Mouse (Mus musculus): ENCODE results near the gene Nploc4. TPM values are rescaled to one million over a fixed set of nuclear protein-coding genes. Genes with fewer than 3 reads are reported as not detected.

Gene Nploc4
- polyA plus RNA-seq, 1 experiment from 2014 or later: 28.1 TPM

DNA sequence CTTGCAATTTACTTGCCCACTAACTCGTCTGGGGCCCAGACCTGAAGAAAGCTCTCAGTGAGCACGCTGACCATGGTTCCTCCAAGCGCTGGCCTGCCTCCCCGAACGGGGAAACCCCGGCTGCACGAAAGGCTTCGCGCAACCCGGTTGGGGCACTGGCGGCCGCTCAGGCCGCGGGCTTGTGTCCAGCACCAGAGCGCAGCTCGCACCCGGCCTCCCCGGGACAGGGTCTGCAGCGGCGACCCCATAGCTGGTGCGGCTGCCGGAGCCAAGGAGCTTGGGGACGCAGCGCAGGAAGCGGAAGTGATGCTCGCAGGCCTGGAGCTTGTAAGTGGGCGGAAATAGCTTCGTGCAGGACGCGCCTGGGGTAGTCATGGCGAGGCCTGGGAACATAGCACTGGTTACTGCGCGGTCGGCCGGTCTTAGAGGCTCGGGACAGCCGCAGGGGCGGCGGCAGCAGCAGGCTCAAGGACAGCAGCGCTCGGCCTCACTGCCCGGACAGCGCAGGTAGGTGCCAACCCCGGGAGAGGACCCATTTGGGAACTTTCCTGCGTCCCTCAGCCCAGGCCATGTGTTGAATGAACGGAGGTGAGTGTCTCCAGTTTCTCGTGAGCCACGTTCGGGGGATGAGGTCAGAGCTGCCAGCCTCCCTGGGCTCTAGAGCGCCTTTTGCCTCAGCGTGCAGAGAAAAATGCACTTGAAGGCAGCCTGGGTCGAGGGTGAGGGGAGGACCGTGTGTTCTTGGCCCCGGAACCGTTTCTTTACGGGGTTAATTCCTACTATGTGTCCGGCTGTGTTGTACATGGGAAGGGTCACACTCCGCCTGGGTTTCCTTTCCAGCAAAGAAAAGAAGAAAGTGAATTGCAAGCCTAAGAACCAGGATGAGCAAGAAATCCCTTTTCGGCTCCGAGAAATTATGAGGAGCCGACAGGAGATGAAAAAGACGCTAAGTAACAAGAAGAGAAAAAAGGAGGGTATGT, 20.6 kb upstream of the Nploc4 start, which contains the start of the genes Oxld1 and Ccdc137:
Oxld1 (minus strand) TSS at position 297 of the 980 bp plus-strand sequence.
Ccdc137 (plus strand) TSS at position 344 of the 980 bp plus-strand sequence.
- Histone ChIP-seq H3K27ac (peak within 1 kb of the TSS; percentile 83), H3K4me1 (peaks cover 15% of the 10 kb centered on the region), H3K36me3 (peaks cover 29% of the 10 kb centered on the region), H3K4me3 (replicated peaks) (peak within 1 kb of the TSS; percentile 80), H3K27me3 (replicated peaks) (no peaks in the 10 kb centered on the region), H3K9me3 (no peaks in the 10 kb centered on the region), H3K4me2 (peak within 1 kb of the TSS; percentile 89), H3K9ac (peak within 1 kb of the TSS; percentile 96)
- 4% methylated on average over 62 of the region's 62 CpGs for WGBS
- peak; percentile 92 for ATAC-seq (ENCODE audit: insufficient read depth, low FRiP score, low read depth)

DNA sequence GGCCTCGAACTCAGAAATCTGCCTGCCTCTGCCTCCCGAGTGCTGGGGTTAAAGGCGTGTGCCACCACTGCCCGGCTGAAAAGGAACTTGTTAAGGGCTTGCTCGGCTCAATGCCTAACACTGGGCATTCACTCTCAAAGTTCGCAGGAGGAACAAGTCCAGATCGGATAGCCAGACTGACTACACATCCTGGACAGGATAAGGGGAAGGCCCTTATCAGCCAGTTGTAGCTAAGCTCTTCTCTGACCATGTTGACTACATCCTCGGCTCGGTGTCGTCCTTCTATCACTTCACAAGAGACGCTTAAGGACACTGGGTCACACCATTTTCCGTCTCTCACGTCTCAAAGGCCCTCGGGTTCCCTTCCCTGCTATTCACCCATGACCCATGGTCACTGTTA, 19.9 kb upstream of the Nploc4 start:
- ATAC-seq (ENCODE audit: insufficient read depth, low FRiP score, low read depth): no peak
- WGBS: 19% methylated on average over 14 of the region's 14 CpGs

DNA sequence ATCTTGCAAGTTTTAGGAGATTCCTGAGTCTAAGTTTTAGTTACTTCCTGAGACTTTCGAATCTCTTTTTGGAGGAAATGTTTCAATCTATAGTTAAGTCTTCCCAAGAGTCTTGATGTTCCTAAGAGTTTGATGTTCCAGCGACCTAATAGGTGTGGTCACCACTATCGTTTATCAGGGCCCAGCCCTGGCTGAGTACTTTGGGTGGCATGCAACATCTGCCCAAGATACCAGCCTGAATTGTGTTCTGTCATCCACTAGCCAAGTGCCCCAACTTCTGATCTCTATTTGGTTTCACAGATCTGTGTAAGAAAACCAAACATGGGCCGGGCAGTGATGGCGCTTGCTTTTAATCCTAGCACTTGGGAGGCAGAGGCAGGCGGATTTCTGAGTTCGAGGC, 17.9 kb upstream of the Nploc4 start:
- H3K4me2 ChIP-seq: no peak overlapping the region
- peaks cover 15% of the 10 kb centered on the region for H3K4me1 ChIP-seq
- H3K27me3 ChIP-seq (replicated peaks): no peaks in the 10 kb centered on the region
- peaks cover 8% of the 10 kb centered on the region; the same call in 1 of the 2 replicates for H3K36me3 ChIP-seq
- WGBS: 89% methylated on average over 7 of the region's 7 CpGs
- ATAC-seq (ENCODE audit: insufficient read depth, low FRiP score, low read depth): no peak
- H3K9me3 ChIP-seq: no peaks in the 10 kb centered on the region
- H3K9ac ChIP-seq: no peak overlapping the region
- no peak overlapping the region for H3K4me3 ChIP-seq (replicated peaks)
- no peak overlapping the region for H3K27ac ChIP-seq

More for the DNA sequence above, 19.9 kb upstream of the Nploc4 start:
- Histone ChIP-seq H3K4me1 (peaks cover 15% of the 10 kb centered on the region), H3K4me2 (peak overlapping the region; percentile 89), H3K27me3 (replicated peaks) (no peaks in the 10 kb centered on the region), H3K4me3 (replicated peaks) (peak overlapping the region; percentile 80), H3K9me3 (no peaks in the 10 kb centered on the region), H3K9ac (peak overlapping the region; percentile 96), H3K27ac (peak overlapping the region; percentile 83), H3K36me3 (peaks cover 26% of the 10 kb centered on the region)

DNA sequence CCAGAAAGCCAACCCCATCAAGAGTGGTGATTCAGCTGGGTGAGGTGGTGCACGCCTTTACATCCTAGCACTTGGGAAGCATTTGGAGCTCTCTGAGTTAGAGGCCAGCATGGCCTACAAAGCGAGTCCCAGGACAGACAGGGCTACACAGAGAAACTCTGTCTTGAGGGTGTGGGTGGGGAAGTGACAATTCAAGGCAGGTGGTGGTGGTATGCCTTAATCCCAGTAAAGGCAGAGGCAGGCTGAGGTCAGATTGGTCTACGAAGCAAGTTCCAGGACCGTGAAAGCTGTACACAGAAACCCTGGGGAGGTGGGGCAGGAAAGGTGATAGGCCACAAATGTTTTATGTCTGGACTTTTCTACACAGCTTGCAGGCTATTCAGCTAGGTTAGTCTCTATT, 17.5 kb upstream of the Nploc4 start:
- H3K27ac ChIP-seq: no peak overlapping the region
- H3K9me3 ChIP-seq: no peaks in the 10 kb centered on the region
- no peak overlapping the region for H3K4me3 ChIP-seq (replicated peaks)
- no peak overlapping the region for H3K4me2 ChIP-seq
- no peaks in the 10 kb centered on the region for H3K27me3 ChIP-seq (replicated peaks)
- 94% methylated on average over 4 of the region's 4 CpGs for WGBS
- no peak overlapping the region for H3K9ac ChIP-seq
- peaks cover 5% of the 10 kb centered on the region; the same call in 1 of the 2 replicates for H3K36me3 ChIP-seq
- H3K4me1 ChIP-seq: peaks cover 15% of the 10 kb centered on the region
- ATAC-seq (ENCODE audit: insufficient read depth, low FRiP score, low read depth): no peak

DNA sequence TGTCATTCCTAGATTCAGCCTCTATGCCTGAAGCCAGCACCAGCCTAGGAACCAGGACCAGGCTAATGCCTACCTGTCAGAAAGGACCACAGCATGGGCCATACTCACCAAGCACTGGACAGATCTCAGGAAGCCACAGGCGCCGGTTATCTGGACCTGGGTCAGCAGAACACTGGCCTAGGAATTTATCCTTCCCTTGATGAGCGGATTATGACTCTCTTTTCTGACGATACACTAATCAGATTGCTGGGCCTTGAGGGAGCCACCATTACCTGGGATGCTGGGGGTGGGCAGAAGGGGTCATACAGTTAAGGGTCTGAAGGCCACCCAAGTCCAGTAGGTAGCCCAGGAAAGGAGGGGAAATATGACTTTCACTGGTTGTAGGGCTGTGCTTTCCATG, 15.8 kb upstream of the Nploc4 start, which contains the start of gene Pde6g:
Pde6g (minus strand) TSS at position 195 of the 400 bp plus-strand sequence.
- peaks cover 4% of the 10 kb centered on the region; the same call in 1 of the 2 replicates for H3K4me1 ChIP-seq
- no peak within 1 kb of the TSS for H3K27ac ChIP-seq
- no peak within 1 kb of the TSS for H3K4me2 ChIP-seq
- 85% methylated on average over 4 of the region's 4 CpGs for WGBS
- no peaks in the 10 kb centered on the region for H3K9me3 ChIP-seq
- ATAC-seq (ENCODE audit: insufficient read depth, low FRiP score, low read depth): no peak
- H3K9ac ChIP-seq: no peak within 1 kb of the TSS
- 0 out of 2 replicates have a peak, but pooled peaks cover 3% of the 10 kb centered on the region for H3K36me3 ChIP-seq
- H3K4me3 ChIP-seq (replicated peaks): no peak within 1 kb of the TSS
- no peaks in the 10 kb centered on the region for H3K27me3 ChIP-seq (replicated peaks)

- Histone ChIP-seq H3K27me3 (replicated peaks) (no peaks in the 10 kb centered on the region), H3K4me1 (peaks cover 4% of the 10 kb centered on the region; the same call in 1 of the 2 replicates), H3K4me2 (no peak overlapping the region), H3K4me3 (replicated peaks) (no peak overlapping the region), H3K36me3 (0 out of 2 replicates have a peak, but pooled peaks cover 3% of the 10 kb centered on the region), H3K27ac (no peak overlapping the region), H3K9me3 (no peaks in the 10 kb centered on the region), H3K9ac (no peak overlapping the region)
- 66% methylated on average over 3 of the region's 3 CpGs for WGBS
- ATAC-seq (ENCODE audit: insufficient read depth, low FRiP score, low read depth): no peak
Observed at GRCm38 (mm10) chr11:120452246-120452645, 14.7 kb upstream of the Nploc4 start.

- Histone ChIP-seq H3K9ac (no peak overlapping the region), H3K4me2 (no peak overlapping the region), H3K36me3 (no peaks in the 10 kb centered on the region), H3K4me1 (no peaks in the 10 kb centered on the region), H3K27ac (no peak overlapping the region), H3K27me3 (replicated peaks) (no peaks in the 10 kb centered on the region), H3K4me3 (replicated peaks) (no peak overlapping the region), H3K9me3 (no peaks in the 10 kb centered on the region)
- ATAC-seq (ENCODE audit: insufficient read depth, low FRiP score, low read depth): no peak
- 75% methylated on average over 7 of the region's 7 CpGs for WGBS
Observed at GRCm38 (mm10) chr11:120447179-120447578, 9.7 kb upstream of the Nploc4 start.

DNA sequence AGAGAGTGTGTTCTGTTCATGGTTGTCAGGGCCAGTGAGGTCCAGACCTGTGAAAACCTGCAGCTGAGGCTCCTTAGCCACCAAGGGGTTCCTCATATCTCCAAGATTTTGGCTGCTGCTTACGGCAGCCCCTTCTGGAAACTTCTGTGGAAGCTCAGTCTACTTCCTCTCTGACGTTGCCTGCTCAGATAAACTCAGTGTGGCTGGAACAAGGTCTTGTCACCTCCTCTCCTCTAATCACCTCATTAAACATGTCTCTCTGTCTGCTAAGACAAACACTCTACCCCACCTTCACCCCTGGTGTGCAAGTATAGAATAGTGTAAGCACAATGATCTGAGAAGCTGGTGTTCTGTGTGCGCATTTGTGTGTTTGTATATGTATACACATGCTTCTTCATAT, 8.0 kb upstream of the Nploc4 start:
- WGBS: 54% methylated on average over 3 of the region's 3 CpGs
- no peaks in the 10 kb centered on the region for H3K4me1 ChIP-seq
- ATAC-seq (ENCODE audit: insufficient read depth, low FRiP score, low read depth): no peak
- no peaks in the 10 kb centered on the region for H3K9me3 ChIP-seq
- no peaks in the 10 kb centered on the region for H3K36me3 ChIP-seq
- H3K4me2 ChIP-seq: no peak overlapping the region
- H3K27me3 ChIP-seq (replicated peaks): no peaks in the 10 kb centered on the region
- no peak overlapping the region for H3K27ac ChIP-seq
- H3K4me3 ChIP-seq (replicated peaks): no peak overlapping the region
- H3K9ac ChIP-seq: no peak overlapping the region

- ATAC-seq (ENCODE audit: insufficient read depth, low FRiP score, low read depth): no peak
- Histone ChIP-seq H3K4me2 (no peak overlapping the region), H3K4me1 (no peaks in the 10 kb centered on the region), H3K4me3 (replicated peaks) (no peak overlapping the region), H3K27me3 (replicated peaks) (no peaks in the 10 kb centered on the region), H3K27ac (no peak overlapping the region), H3K9ac (no peak overlapping the region), H3K36me3 (no peaks in the 10 kb centered on the region), H3K9me3 (no peaks in the 10 kb centered on the region)
- 63% methylated on average over 6 of the region's 6 CpGs for WGBS
Observed at GRCm38 (mm10) chr11:120444106-120444505, 6.6 kb upstream of the Nploc4 start.

GRCm38 (mm10) chr11:120442765-120443280, 5.3 kb upstream of the Nploc4 start:
- no peaks in the 10 kb centered on the region for H3K4me1 ChIP-seq
- H3K9me3 ChIP-seq: no peaks in the 10 kb centered on the region
- no peak overlapping the region for H3K4me2 ChIP-seq
- no peaks in the 10 kb centered on the region for H3K27me3 ChIP-seq (replicated peaks)
- no peak overlapping the region for H3K4me3 ChIP-seq (replicated peaks)
- H3K9ac ChIP-seq: no peak overlapping the region
- H3K27ac ChIP-seq: no peak overlapping the region
- H3K36me3 ChIP-seq: no peaks in the 10 kb centered on the region
- 81% methylated on average over 3 of the region's 3 CpGs for WGBS
- ATAC-seq (ENCODE audit: insufficient read depth, low FRiP score, low read depth): no peak

DNA sequence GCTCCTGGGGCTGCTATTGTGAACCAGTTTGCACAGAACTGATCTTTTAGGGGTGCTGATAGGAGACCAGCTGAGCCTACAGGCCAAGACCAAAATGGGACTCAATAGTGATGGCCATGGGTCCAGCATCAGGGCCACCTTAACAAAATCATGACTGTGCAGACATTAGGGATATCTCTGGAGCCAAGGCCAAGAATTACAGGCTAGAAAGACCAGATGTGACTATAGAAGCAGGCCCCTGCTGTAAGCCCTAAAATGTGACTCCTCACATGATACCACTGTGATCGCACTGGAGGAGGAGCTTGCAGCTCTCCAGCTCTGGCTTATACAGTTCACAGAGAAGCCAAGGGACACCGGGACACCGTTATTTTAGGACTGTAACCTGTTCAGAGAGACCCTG, 4.8 kb upstream of the Nploc4 start, which contains the start of gene Tspan10:
Tspan10 (plus strand) TSS at position 301 of the 400 bp plus-strand sequence.
- H3K36me3 ChIP-seq: no peaks in the 10 kb centered on the region
- H3K9me3 ChIP-seq: no peaks in the 10 kb centered on the region
- WGBS: 93% methylated on average over 3 of the region's 3 CpGs

More for the DNA sequence above, 4.8 kb upstream of the Nploc4 start, which contains the start of gene Tspan10:
- no peak within 1 kb of the TSS for H3K9ac ChIP-seq
- no peak within 1 kb of the TSS for H3K4me2 ChIP-seq
- no peaks in the 10 kb centered on the region for H3K4me1 ChIP-seq
- ATAC-seq (ENCODE audit: insufficient read depth, low FRiP score, low read depth): no peak
- H3K27me3 ChIP-seq (replicated peaks): no peaks in the 10 kb centered on the region
- no peak within 1 kb of the TSS for H3K27ac ChIP-seq
- H3K4me3 ChIP-seq (replicated peaks): no peak within 1 kb of the TSS

Measured in stomach, embryonic 15.5 days (tissue).